9 mouse cellular contexts compared by ENCODE assay signal in genomic region chr3:30601610-30602064, GRCm38 (mm10). TPM values are rescaled to one million over a fixed set of nuclear protein-coding genes. Genes with fewer than 3 reads are reported as not detected.
DNase-seq lines count a peak whose midpoint lies in the region; ATAC-seq and TF ChIP-seq lines count a peak whose summit lies in the region.
"Had no signal": no experiment of that assay in that cellular context is flagged by ENCODE, and none has a peak within 500 bp of the region (broad histone marks: within the 10 kb centered on the region; RNA-seq: fewer than 3 reads in every experiment).

No protein-coding gene starts in this region.

- H3K9me3 ChIP-seq in lung, postnatal 0 days (ENCODE audit: low read length), result no peaks in the 10 kb centered on the region
- H3K9me3 ChIP-seq in erythroblast, embryonic 14.5 days (ENCODE audit: control insufficient read depth, low read length), result no peaks in the 10 kb centered on the region
- H3K9me3 ChIP-seq in limb, embryonic 12.5 days, result no peaks in the 10 kb centered on the region

- no peak for TF ChIP-seq EP300 in lung, postnatal 0 days (IDR thresholded peaks at IDR 0.05)

- peaks cover 9% of the 10 kb centered on the region; the same call in 1 of the 2 replicates for H3K4me1 ChIP-seq in lung, postnatal 0 days (ENCODE audit: insufficient read depth, low read depth, low read length)
- H3K4me1 ChIP-seq in erythroblast, embryonic 14.5 days (ENCODE audit: control insufficient read depth), result peaks cover 42% of the 10 kb centered on the region
- peaks cover 17% of the 10 kb centered on the region for H3K4me1 ChIP-seq in limb, embryonic 12.5 days (replicated peaks)
- no peaks in the 10 kb centered on the region for H3K4me1 ChIP-seq in small intestine, adult 2 months (ENCODE audit: control insufficient read depth, insufficient read depth, insufficient read length, low read length)

- no peak for ATAC-seq in lung, postnatal 0 days
- ATAC-seq in limb, embryonic 12.5 days (ENCODE audit: insufficient number of reproducible peaks, insufficient read depth, low FRiP score, low TSS enrichment, low read depth), result no peak

- peak overlapping the region; percentile 81 for H3K4me3 ChIP-seq in lung, postnatal 0 days (ENCODE audit: low read depth, low read length)
- peak overlapping the region; percentile 94 for H3K4me3 ChIP-seq in erythroblast, embryonic 14.5 days (replicated peaks)
- peak overlapping the region; percentile 88 for H3K4me3 ChIP-seq in limb, embryonic 12.5 days (replicated peaks)
- H3K4me3 ChIP-seq in small intestine, adult 2 months (ENCODE audit: low read depth, low read length), result peak overlapping the region; percentile 86

- H3K36me3 ChIP-seq in lung, postnatal 0 days (ENCODE audit: insufficient read depth, low read length), result peaks cover 4% of the 10 kb centered on the region; the same call in 1 of the 2 replicates
- H3K36me3 ChIP-seq in erythroblast, embryonic 14.5 days (ENCODE audit: control insufficient read depth), result peaks cover 24% of the 10 kb centered on the region
- peaks cover 25% of the 10 kb centered on the region for H3K36me3 ChIP-seq in limb, embryonic 12.5 days
- H3K36me3 ChIP-seq in small intestine, adult 2 months (ENCODE audit: control insufficient read depth, insufficient read depth, low read length), result peaks cover 8% of the 10 kb centered on the region

- H3K27me3 ChIP-seq in lung, postnatal 0 days (replicated peaks; ENCODE audit: insufficient read depth, low read length), result no peaks in the 10 kb centered on the region
- H3K27me3 ChIP-seq in erythroblast, embryonic 14.5 days (ENCODE audit: control insufficient read depth), result peaks cover 35% of the 10 kb centered on the region
- H3K27me3 ChIP-seq in limb, embryonic 12.5 days, result peaks cover 6% of the 10 kb centered on the region; the same call in 1 of the 2 replicates
- no peaks in the 10 kb centered on the region for H3K27me3 ChIP-seq in small intestine, adult 2 months (ENCODE audit: control insufficient read depth, insufficient read depth, low read length)

- TF ChIP-seq CTCF in lung, postnatal 0 days (IDR thresholded peaks at IDR 0.05), result no peak
- no peak for TF ChIP-seq CTCF in small intestine, adult 2 months (IDR thresholded peaks at IDR 0.05; ENCODE audit: extremely low read depth, insufficient read length, insufficient replicate concordance, low read depth, low read length)

- peak overlapping the region; percentile 97 for H3K27ac ChIP-seq in lung, postnatal 0 days (ENCODE audit: low read length)
- H3K27ac ChIP-seq in limb, embryonic 12.5 days, result peak overlapping the region; percentile 95
- peak overlapping the region; percentile 100 for H3K27ac ChIP-seq in small intestine, adult 2 months (ENCODE audit: insufficient read depth, low read depth, low read length)

- DNase-seq in lung, postnatal 0 days (ENCODE audit: low spot score), result no peak
- DNase-seq in lung, postnatal 14 days, result no peak
- no peak for DNase-seq in adrenal gland, adult 18-20 months (ENCODE audit: low spot score in 2 of 2)
- DNase-seq in gastrocnemius, postnatal 14 days, result no peak
- DNase-seq in adrenal gland, adult 8-10 months, result no peak

- no peak overlapping the region for H3K9ac ChIP-seq in lung, postnatal 0 days (replicated peaks; ENCODE audit: low read depth)
- H3K9ac ChIP-seq in limb, embryonic 12.5 days (replicated peaks), result peak overlapping the region; percentile 82

- intact Hi-C loops in gastrocnemius, postnatal 14 days (cut with DNase I; ENCODE audit: low total_unique reads), result no loop called here

- 1% methylated on average over 13 of the region's 13 CpGs for WGBS in lung, postnatal 0 days
- under 1% methylated on average over 13 of the region's 13 CpGs for WGBS in limb, embryonic 12.5 days
- WGBS in small intestine, adult 2 months, result under 1% methylated on average over 13 of the region's 13 CpGs

- no peak for TF ChIP-seq POLR2A in small intestine, adult 2 months (IDR thresholded peaks at IDR 0.05; ENCODE audit: low read depth, low read length)

- peak overlapping the region; percentile 58 for H3K4me2 ChIP-seq in lung, postnatal 0 days (replicated peaks; ENCODE audit: low read depth, low read length)
- H3K4me2 ChIP-seq in limb, embryonic 12.5 days, result peak overlapping the region; percentile 82

RNA-seq across cellular contexts. Expression of gene Mynn, which starts 0.2 kb away (rescaled TPM):
- polyA plus RNA-seq in lung, postnatal 0 days (2015; fragmentation: Nextera tagmentation; extraction: Ambion mirVana), result 17.0 and 19.9 TPM in 2 replicates
- 0.17 and 0.20 TPM in 2 replicates for polyA plus RNA-seq in erythroblast, embryonic 14.5 days (2012)
- 36.3 and 37.9 TPM in 2 replicates for polyA plus RNA-seq in limb, embryonic 12.5 days (2016; fragmentation: Nextera tagmentation; extraction: Ambion mirVana)
- 2.1 and 4.3 TPM in 2 replicates for polyA plus RNA-seq in small intestine, adult 2 months (2012; rRNA removed)
- 10 to 100 TPM; 17.3 to 23.3 TPM for total RNA-seq in adrenal gland, adult 18-20 months (2021)
- total RNA-seq in gastrocnemius, postnatal 14 days (2021), result 10 to 100 TPM; 10.9 to 11.6 TPM
- 10 to 100 TPM; 17.2 to 25.9 (median 20.4) TPM for total RNA-seq in adrenal gland, adult 8-10 months (2022)

RNA-seq across cellular contexts. Expression of gene Actrt3, which starts 1.9 kb away (rescaled TPM):
- polyA plus RNA-seq in lung, postnatal 0 days (2015; fragmentation: Nextera tagmentation; extraction: Ambion mirVana), result not detected in 2 replicates
- polyA plus RNA-seq in erythroblast, embryonic 14.5 days (2012), result not detected in 2 replicates
- polyA plus RNA-seq in limb, embryonic 12.5 days (2016; fragmentation: Nextera tagmentation; extraction: Ambion mirVana), result 0.10 TPM in 1 of 2 replicates, not detected in the other
- polyA plus RNA-seq in small intestine, adult 2 months (2012; rRNA removed), result not detected in 2 replicates
- not detected for total RNA-seq in adrenal gland, adult 18-20 months (2021)
- total RNA-seq in gastrocnemius, postnatal 14 days (2021), result not detected
- total RNA-seq in adrenal gland, adult 8-10 months (2022), result under 1 TPM in 1 of 4 experiments, not detected in 3; 0.24 TPM

RNA-seq across cellular contexts. Expression of gene Lrriq4, which starts 42.7 kb away (rescaled TPM):
- not detected in 2 replicates for polyA plus RNA-seq in lung, postnatal 0 days (2015; fragmentation: Nextera tagmentation; extraction: Ambion mirVana)
- 0.03 TPM in 1 of 2 replicates, not detected in the other for polyA plus RNA-seq in erythroblast, embryonic 14.5 days (2012)
- polyA plus RNA-seq in limb, embryonic 12.5 days (2016; fragmentation: Nextera tagmentation; extraction: Ambion mirVana), result not detected in 2 replicates
- not detected in 2 replicates for polyA plus RNA-seq in small intestine, adult 2 months (2012; rRNA removed)
- total RNA-seq in adrenal gland, adult 18-20 months (2021), result not detected
- not detected for total RNA-seq in gastrocnemius, postnatal 14 days (2021)
- not detected for total RNA-seq in adrenal gland, adult 8-10 months (2022)
- total RNA-seq: layer of hippocampus, postnatal 14 days had no signal

RNA-seq across cellular contexts. Expression of gene Lrrc34, which starts 46.0 kb away (rescaled TPM):
- polyA plus RNA-seq in lung, postnatal 0 days (2015; fragmentation: Nextera tagmentation; extraction: Ambion mirVana), result 7.9 and 9.6 TPM in 2 replicates
- polyA plus RNA-seq in erythroblast, embryonic 14.5 days (2012), result not detected in 2 replicates
- 1.5 and 1.7 TPM in 2 replicates for polyA plus RNA-seq in limb, embryonic 12.5 days (2016; fragmentation: Nextera tagmentation; extraction: Ambion mirVana)
- polyA plus RNA-seq in small intestine, adult 2 months (2012; rRNA removed), result not detected in 2 replicates
- not detected for total RNA-seq in adrenal gland, adult 18-20 months (2021)
- total RNA-seq in gastrocnemius, postnatal 14 days (2021), result not detected
- total RNA-seq in adrenal gland, adult 8-10 months (2022), result not detected

RNA-seq across cellular contexts. Expression of gene Mecom, which starts 53.8 kb away (rescaled TPM):
- 22.4 and 29.5 TPM in 2 replicates for polyA plus RNA-seq in lung, postnatal 0 days (2015; fragmentation: Nextera tagmentation; extraction: Ambion mirVana)
- 0.02 TPM in 1 of 2 replicates, not detected in the other for polyA plus RNA-seq in erythroblast, embryonic 14.5 days (2012)
- polyA plus RNA-seq in limb, embryonic 12.5 days (2016; fragmentation: Nextera tagmentation; extraction: Ambion mirVana), result 187 TPM in 2 replicates
- 2.6 and 2.8 TPM in 2 replicates for polyA plus RNA-seq in small intestine, adult 2 months (2012; rRNA removed)
- total RNA-seq in adrenal gland, adult 18-20 months (2021), result 10 to 100 TPM in 1 of 2 experiments, 1 to 10 TPM in 1; 4.7 to 10.2 TPM
- 10 to 100 TPM in 1 of 2 experiments, 1 to 10 TPM in 1; 9.8 to 12.2 TPM for total RNA-seq in gastrocnemius, postnatal 14 days (2021)
- 1 to 10 TPM; 5.9 to 8.9 (median 6.3) TPM for total RNA-seq in adrenal gland, adult 8-10 months (2022)
